Mouse (Mus musculus): Measurements from ENCODE around the gene Zfp985. TPM values are rescaled to one million over a fixed set of nuclear protein-coding genes. Genes with fewer than 3 reads are reported as not detected.

Zfp985 gene
- polyA plus RNA-seq (2017; shearing (Covaris generic)), result 0.60 TPM

GRCm38 (mm10) chr4:147553071-147553470, at the start of gene Zfp985:
TSS of gene Zfp985 (plus strand) at chr4:147553277.

DNA sequence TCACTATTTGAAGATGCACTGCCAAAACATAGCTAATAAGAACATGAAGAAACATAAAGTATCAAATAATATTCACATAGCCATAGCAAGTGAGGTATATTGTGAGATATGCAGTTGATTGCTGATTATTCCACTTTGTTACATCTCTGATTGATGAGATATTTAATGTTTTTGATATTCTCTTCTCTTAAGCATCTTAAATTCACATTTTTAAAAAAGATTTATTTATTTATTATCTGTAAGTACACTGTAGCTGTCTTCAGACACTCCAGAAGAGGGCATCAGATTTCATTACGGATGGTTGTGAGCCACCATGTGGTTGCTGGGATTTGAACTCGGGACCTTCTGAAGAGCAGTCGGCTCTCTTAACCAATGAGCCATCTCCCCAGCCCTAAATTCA, 13.2 kb upstream of the Zfp985 start, which contains the start of gene Gm16503:
Gene Gm16503, plus strand, starts transcription at position 301 of the 400 bp plus-strand sequence.

Other genes starting within 250 kb of the Zfp985 start
- gene Zfp988, start 247.6 kb upstream of the Zfp985 start, polyA plus RNA-seq (2017; shearing (Covaris generic)), result 0.67 TPM
- not detected for gene Zfp978, start 192.0 kb upstream of the Zfp985 start, polyA plus RNA-seq (2017; shearing (Covaris generic))
- 0.99 TPM for gene Zfp982, start 60.9 kb upstream of the Zfp985 start, polyA plus RNA-seq (2017; shearing (Covaris generic))
- 0.11 TPM for gene Gm16503, start 13.1 kb upstream of the Zfp985 start, polyA plus RNA-seq (2017; shearing (Covaris generic))
- gene Zfp979, start 89.2 kb downstream of the Zfp985 start, polyA plus RNA-seq (2017; shearing (Covaris generic)), result 0.43 TPM
- gene Zfp534, start 149.3 kb downstream of the Zfp985 start, polyA plus RNA-seq (2017; shearing (Covaris generic)), result not detected